Mouse (Mus musculus): ENCODE measurements around the gene Arl4a.

Gene Arl4a

DNA sequence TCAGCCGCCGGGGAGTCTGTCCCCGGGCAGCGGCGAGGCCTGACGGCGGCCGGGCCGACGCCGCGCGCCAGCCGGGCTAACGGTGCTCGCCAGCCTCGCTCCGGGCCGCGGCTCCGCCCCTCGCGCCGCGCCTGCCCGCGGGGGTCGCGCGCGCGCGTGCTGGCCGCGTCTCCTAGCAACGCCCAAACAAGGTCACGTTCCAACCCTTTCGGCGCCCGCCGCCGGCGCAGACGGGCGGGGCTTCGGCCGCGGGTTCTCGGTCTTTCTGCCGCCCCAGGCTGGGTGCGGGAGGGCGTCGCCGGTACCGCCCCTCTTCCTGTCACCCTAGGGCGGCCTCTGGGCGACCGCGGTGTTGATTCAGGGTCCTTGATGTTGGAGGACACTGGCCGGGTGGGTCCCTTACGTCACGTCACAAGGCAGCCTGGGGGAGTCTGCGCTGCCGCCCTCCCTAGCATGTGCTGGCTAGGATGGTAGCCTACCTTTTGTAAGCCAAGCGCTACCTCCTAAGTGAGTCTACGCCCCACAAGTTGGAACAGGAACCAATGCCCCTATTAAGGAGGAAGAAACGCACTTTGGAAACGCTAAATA is at the start of gene Arl4a:
Arl4a (minus strand) TSS at position 150 of the 588 bp plus-strand sequence.
- peak; percentile 95 for DNase-seq

DNA sequence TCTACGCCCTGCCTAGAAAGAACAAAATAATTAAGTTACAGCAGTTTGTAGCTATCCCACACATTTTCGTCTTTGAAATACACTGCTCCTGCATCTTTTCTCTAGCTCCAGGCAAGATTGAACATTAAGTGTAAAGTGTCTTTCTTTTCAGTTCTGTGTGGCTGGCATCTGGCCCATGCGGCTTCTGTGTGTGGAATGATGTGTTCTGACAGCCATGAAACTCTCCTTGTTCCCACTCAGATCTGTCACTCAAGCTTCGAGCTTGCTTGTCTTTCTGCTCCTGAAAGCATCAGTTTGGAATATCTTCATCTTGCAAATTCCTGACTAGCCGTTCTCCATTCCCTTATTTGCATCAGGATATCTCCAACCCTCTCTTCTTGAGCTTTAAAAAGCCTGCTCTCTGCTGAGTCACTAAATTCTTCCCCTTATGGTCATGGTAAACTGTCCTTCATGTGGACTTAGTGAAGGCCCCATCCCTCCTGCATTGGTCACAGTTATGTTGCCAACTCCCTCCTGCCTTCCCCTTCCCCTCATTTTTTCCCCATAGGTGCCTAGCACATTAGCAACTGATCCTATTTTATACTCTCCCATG is 48.0 kb upstream of the Arl4a start:
- DNase-seq, result no peak

DNA sequence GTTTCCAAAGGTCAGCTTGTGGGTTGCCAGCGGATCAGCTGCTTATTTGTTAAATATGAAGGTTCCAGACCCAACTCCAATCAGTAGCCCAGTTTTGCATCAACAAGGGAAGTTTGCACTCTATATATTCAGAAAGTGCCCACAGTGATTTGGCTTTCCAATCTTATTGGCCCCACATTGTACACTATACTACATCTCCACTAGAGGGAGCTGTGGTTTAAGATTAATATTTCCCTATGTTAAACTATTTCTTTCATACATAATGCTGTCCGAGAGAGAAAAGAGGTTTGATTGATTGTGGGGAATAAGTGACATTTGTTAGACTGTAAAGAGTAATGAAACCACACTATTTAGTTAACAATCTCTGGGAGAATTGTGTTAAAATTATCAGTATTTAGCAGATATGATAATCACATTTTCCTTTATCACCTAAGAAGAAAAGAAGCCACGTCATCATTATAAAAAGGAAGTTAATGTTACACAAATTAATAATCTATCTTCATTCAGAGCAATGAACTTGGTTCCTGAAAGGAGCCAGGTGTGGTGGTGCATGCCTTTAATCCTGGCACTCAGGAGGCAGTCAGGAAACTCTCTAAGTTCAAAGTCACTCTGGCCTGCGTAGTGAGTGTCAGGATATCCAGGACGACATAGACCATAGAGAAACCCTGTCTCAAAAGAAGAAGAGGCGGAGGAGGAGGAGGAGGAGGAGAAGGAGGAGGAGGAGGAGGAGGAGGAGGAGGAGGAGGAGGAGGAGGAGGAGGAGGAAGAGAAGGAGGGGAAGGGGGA is 44.8 kb upstream of the Arl4a start:
- DNase-seq, result no peak

DNA sequence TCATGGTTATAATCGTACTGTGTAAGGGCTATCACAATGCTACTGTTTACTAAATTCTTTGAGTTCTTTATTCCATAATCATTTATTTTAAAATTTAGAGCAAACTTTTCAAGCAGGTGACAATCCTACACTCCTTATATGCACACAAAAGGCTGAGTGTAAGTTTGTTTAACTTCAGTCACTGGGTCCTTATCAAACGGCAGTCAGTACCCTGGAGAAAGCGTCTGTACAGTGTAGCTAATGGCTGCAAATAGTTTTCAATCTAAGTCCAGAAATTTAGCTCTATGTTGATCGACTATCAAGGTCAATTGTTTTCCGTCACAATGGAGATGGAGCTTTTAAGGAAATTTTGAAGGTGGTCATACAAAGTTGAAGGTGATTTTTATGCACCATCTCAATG is 44.2 kb upstream of the Arl4a start:
- no peak for DNase-seq

DNA sequence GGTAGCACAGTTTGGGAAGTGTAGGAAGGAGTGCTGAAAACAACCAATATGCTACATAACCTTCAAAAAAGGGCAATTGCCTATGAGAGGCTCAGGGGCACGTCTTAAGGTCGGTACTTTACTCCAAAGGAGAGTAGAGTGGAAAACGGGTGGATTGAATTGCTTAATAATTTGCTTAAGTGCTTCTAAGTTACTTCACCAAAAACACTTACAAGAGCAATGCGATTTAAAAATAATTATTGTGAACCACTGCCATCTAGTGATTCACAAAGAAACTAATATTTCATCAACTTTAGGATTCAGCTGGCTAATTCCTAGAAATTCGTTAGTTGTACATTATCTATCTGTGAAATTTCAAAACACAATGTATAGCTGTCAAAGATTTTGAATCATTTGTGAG is 35.8 kb upstream of the Arl4a start:
- no peak for DNase-seq

DNA sequence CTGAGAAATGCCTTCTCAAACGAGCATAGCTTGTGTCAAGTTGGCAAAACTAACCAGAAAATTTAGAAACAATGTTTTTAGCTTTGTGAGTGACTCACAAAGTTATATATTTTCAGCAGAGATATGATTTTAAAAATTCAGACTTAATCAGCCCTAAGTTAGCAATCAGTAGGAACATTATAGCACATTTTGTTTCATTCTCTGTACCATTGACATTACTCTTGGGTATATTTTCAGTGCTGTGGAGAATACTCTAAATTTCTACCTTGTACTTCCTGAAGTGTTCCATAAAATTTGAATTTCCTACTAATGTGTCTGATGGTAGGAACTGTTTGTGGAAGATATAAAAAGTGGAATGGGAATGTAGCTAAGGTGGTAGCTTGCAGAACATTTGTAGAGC is 9.2 kb upstream of the Arl4a start:
- no peak for DNase-seq

DNA sequence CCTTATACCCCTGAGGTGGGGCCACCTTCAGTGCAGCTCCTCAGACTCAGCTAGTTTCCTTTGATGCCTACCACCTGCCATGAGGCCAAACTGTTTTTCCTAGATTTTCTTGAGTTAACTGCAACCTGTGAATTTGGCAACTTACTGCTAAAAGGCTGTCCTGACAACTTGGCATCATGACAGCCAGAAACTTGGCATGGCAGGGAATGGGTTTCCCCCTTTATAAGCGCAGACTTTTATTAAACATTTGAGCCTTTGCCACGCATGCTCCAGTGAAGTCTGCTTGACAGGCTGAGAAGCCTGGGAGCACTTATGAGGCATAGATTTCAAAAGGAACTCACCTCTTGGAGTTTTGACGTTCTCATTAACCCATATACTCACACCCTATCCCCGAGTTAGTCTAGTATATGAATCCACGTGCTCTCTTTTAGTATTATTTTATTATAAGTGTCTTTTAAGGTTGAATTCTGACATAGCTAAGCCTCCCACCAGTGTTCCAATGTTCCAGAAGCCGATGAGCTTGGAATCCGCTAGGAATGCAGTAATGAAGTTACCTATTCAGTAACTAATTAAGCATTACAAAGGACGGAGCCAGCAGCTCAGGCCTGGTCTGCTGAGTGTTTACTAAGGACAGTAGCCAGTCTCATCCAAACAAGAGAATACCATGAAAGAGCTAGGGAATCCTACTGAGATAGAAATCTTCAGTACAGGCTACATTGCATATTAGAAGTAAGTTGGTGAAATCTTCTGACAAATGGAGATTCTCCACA is 6.2 kb upstream of the Arl4a start:
- DNase-seq, result no peak

DNA sequence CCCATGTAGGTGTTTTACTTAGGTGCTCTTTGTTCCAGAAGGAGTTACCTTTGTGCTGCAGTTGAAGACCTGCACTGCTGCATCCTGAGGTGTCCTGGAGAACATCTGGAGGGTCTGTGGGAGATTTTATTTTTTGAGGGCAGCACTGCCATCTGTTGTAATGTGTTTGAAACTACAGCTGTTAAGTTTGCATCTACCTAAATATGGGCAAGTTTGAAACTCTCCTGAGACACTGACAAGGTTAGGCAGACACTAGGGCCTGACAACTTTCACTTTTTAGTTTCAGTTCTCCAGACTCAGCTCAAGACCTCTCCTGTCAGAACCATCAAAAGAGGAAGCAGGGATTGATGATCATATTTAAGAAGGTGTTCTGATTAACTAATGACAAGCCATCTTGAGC is 2.2 kb upstream of the Arl4a start:
- DNase-seq, result no peak

DNA sequence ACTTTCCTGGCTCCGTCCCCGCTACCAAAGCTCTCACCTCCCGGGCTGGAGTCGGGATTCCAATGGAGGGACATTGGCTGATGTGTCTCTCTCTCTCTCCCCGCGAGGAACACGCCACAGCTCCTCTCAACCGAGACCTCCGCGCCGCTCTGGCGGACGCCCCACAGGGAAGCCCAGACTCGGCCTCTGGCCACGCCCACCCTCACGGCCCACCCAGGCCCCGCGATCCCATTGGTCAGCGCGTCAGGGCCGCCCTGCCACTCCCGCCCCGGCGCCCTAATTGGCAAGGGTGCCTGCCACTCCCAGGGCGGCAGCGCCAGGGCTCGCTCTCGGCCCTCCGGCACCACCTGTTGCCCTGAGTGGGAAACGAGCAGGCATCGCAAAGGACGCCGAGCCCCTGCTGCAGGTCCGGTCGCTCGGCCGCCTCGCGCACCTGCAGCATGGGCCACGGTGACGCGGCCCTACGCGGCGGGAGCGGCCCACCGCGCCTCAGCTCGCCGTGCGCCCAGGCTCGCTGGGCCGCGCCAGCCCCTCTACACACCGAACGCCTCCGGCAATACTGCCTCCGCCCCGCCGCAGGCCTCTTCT is 505 bp downstream of the Arl4a start:
- DNase-seq, result peak; percentile 100

DNA sequence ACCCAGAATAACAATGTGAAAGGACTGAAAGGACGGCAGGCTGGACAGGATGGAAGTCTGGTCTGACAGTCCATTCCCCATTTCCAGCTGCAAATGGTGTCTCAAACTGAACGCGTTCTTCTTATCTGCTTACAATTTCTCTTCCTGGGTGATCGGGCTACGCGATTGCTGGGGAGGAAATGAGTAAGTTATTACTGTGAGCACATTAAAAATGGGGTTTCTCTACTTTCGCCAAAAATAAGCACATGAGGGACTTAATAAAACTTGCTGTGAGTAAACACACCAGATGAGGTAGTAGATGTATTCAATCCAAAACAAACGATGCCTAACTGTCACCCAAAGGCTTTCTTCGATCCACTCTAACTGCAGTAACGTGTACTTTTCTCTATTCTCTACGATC is 1.2 kb downstream of the Arl4a start:
- DNase-seq, result peak; percentile 38

DNA sequence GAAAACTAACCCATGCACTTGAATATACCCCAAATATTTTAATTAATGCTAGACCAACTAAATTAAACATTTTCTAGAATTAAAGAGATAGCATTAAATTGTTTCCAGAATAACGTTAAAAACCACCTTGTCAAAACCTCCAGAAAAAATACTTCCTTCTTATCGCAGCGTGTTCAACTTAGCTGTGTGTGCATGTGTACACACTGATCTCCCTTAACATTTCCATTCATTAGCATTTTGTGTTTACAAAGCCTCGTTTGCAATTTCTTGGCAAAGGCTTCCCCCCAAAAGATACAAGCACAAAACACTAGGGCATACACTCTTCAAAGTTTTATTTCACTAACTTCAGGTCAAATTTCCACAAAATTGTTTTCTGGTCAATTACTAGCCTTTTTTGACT is 2.3 kb downstream of the Arl4a start:
- no peak for DNase-seq

DNA sequence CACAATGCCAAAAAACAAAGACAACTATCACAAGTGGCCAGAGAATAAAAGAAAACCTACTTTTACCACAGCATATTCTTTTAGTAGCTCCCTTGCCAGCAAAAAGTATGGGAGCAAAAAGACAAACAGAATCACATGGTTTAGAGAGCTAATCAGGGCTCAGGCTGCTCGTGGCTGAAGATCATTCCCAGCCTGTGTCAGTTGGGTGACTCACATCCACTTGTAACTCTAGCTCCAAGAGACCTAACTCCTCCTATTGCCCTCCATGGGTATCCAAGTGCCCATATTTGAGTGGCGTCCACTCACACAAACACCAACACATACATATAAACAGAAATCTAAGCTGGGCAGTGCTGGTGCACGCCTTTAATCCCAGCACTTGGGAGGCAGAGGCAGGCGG is 8.6 kb downstream of the Arl4a start:
- DNase-seq, result no peak

DNA sequence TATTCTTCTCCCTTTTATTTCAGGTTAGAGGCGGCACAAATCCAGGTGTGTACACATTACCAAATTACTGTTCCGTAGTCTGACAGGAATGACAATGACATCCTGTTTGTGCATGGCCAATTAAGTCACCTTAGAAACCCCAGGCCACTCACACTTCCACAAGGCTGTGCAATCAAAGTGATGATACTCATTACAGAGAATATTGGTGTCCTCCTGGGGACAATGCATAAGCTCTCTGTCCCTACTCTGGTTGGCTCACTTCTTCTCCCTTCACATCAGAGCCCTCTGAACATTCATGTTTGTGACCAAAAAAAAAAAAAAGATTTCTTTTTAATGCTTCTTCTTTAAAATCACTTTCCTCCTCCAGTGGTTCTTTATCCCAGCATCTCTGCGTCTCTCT is 10.0 kb downstream of the Arl4a start:
- no peak for DNase-seq

DNA sequence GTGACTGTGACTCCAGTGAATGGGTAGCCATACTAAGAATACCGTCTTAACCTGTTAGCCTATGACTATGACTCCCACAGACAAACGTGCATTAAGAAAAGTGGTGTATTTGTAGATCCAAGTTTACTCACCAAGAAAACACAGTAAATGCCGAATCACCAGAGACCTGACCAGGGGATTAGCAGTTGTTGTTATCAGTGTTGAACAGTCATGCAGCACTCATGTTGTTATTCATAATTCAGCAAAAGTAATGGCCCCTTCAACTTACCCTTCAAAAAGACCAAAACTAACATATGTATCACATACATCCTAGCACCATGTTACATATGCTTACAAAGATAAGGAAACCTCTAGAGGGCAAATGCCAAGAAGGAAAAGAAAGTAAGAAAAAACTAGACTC is 10.4 kb downstream of the Arl4a start:
- DNase-seq, result no peak

DNA sequence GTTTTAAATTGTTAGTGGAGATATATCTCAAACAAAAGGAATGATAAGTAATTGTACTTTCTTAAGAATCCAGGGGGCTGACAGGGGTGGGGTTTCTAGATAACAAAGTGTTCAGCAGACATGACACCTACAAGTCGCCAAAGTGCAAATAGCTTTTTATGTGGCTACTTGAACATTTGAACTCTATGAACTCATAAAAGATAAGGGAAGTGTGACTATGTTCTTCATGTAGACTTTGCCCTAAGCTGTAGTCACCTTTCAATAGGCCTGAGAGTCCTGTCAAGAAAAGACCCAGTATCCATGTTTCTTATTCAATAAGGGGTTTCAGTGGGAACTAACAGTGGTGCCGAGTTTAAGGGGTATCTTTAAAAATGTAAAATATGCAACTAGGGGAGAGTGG is 13.9 kb downstream of the Arl4a start:
- no peak for DNase-seq

DNA sequence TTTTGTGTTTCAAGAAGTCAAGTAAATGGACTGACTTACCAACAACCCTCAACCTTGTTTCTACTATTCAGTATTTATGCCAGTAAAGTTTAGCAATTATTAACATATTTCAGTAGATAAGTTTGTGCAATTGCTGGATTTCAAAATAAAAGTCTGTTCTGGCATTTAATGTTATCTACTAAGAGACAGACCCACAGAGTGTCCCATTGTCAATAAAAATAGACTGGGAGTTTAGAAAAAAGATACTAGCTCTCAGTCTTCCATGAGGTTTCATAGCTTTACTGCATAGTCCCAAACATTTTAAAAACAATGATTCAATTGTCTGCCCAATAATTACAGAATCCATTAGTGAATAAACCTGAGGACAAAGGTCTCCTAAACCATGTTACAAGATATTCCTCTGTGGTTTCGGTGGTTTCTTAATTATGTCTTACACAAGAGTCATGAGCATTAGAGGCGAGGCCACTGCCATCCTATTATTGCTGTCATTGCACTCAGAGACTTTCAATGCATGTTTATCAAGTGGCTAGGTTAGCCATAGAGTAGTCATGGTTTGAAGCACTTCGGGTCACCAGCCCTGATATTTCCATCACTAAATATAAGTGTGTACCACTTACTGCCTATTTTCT is 14.7 kb downstream of the Arl4a start:
- no peak for DNase-seq

DNA sequence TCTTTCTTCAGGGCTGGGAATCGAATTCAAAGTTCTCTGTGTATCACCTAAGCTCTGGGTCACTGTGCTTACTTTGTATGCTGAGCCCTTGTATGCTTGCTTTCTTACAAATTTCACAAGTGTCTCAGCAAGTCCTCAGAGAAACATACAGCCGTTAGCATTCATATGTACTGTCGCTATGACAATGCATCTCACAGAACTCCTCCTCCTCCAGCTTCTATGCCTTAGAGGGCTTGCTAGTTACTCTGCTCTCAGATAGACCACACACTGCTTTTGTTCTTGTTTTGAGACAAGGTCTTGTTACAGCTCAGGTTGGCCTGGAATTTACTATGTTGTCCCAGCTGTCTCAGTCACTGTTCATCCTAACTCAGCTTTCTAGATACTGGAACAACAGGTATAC is 15.5 kb downstream of the Arl4a start:
- DNase-seq, result no peak

DNA sequence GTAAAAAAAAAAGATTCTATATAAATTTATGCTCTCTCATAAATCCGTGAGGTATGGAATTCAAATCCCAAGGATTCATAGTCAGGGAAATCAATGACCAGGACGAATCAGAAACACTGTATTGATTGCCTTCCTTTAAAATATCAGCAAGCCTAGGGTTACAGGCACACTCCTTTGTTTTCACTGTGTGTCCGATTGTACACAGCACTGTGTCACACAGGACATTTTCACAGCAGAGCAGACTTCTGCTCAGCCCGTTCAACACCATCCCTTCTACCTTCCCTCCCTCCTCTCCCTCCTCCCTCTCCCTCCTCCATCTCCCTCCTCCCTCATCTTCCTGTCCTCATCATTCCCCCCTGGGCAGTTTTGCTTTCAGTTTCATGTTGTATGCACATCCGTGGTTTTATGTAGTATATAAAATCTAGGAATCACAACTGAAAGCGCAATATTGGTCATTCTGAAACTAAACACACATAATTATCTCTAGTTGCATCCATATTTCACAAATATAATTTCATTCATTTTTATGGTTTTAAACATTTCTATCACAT is 19.8 kb downstream of the Arl4a start:
- DNase-seq, result no peak

DNA sequence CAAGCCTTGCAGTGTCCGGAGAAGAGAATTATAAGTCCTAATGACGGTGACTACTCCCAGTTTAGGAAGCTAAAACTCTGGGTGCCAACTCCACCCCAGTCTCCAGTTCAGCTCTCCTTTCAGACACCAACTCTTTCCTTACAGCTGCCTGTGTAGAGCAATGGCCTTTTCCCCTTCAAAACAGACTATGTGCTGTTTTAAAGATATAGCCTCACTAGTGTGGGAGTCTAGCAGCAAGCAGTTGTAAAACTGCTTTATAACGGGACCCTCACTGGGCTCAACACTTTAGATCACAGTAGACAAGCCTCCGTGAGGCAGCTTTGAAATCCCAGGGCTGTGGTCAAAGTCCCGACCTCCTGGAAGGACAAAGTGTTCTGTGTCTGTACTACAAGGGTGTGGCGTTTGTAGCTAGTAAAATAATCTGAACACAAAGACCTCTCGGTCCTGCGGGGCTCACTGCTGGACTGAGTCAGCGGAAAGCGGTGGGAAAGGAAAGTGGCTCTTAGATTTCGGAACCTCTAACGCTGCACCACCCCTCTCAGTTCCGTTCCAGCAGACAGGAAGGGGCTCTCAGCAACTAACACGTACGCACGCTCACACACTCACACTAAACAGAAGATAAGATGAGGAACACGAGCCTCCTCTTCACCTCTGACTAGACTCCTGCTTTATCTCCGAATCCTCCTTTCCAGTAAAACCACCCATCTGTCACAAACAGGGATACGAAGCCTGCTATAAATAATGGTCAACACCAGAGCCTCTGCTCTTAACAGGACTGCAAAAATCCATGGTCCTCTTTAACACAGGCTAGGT is 21.0 kb downstream of the Arl4a start:
- DNase-seq, result peak; percentile 63

DNA sequence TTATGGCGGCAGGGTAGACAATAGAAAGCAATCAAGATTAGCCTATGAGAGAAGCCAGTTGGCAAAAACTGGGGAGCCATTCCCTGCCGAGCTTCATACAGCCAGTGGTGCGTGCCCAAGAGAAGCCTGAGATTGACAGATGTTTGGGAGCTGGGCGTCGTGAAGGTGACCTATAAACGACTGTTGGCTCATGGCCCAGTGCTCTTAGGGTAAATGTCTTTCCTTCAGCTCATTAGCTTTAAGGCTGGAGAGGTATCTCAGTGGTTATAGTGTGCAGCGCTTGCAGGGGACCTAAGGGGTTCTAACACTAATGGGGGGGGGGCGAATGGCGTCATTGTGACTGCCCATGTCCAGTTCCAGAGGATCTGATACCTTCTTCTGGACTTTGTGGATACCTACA is 21.8 kb downstream of the Arl4a start:
- DNase-seq, result peak; percentile 24

DNA sequence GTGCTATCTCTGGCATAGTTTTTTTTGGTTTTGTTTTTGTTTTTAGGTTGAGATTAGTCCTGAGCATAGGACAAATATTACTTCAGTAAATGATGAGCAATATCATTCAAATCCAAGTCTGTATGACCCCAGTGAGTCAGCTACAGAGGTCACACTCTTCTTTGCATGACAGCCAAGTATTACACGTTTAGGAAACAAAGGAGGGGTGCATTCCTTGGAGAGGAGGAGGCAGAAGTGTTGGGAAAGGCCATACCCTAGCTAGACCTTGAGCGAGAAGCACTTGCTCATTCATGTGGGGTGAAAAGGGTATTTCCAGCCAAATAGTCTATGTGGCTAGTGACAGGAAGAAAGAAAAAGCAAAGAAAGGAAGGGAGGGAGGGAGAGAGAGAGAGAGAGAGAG is 28.0 kb downstream of the Arl4a start:
- DNase-seq, result no peak

DNA sequence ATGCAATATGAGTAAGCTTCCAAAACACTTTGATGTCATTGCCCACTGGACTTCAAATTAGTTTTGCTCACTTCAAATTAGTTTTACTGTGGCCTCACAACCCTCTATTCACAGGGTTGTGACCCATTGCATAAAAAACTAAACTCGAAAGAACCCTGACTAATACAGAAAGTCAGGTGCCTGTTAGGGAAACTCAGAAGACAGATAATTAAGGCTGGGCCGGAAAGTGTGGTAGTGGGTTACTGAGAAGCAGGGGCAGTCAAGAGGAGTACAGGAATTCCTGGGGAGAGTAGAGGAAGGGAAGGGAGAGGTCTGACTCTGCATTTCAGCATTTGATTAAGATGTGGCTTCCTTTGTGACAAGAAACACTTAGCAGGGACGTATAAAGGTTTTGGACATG is 29.4 kb downstream of the Arl4a start:
- no peak for DNase-seq
